Mouse (Mus musculus) cerebellum, adult 2 months (tissue): ENCODE results near the gene Cyp2d22.

Experiments used
- CTCF ChIP-seq: fragments of 200-500 bp; IDR thresholded peaks from 2 replicates; pipeline ENCODE4 v1.5.1; 2011; ENCODE audit warnings: low read depth, mild to moderate bottlenecking, control low read depth, low read length, moderate library complexity, borderline replicate concordance; ENCODE audit not compliant: insufficient read depth
- POLR2A ChIP-seq: fragments of 200-500 bp; IDR thresholded peaks from 2 replicates; pipeline ENCODE4 v1.6.1; 2011; ENCODE audit warnings: low read length, control low read depth, borderline replicate concordance; ENCODE audit not compliant: insufficient read depth

DNA sequence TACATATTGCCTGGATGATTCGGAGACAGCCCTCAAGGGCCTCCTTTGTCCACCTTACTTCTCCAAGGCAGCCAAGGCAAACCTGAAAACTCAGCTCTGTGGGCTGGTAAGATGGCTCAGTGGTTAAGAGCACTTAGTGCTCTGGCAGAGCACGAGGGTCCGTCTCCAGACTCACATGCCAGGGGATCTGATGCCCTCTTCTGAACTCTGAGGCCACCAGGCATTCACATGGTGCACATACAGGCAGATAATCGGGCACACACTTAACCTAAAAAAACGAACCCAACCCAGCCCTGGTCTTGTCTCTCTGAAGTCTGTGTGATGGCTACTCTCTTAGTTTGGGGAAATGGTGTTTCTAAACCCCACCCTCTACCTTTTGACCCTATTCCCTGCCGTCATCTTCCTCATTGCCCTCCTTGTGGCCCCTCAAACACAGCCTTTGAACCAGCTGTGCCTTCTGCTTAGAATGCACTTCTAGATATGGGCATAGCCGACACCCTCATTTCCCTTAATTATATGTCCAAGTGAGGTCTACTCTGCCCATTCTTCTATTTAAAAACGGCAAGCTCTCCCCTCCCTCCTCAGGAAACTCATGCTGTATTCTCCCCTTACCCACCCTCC, 40.3 kb downstream of the Cyp2d22 start:
- no peak for TF ChIP-seq POLR2A
- no peak for TF ChIP-seq CTCF
